Mouse (Mus musculus): ENCODE data around the gene Secisbp2. TPM values are rescaled to one million over a fixed set of nuclear protein-coding genes. Genes with fewer than 3 reads are reported as not detected.

The Secisbp2 gene
- total and polyA plus RNA-seq, 2 experiments from 2014 or later: 18.7 to 20.2 TPM

GRCm38 (mm10) chr13:51615815-51616214 lies 35.7 kb upstream of the Secisbp2 start:
- no peak for DNase-seq
- no peak overlapping the region for H3K27ac ChIP-seq (ENCODE audit: low read depth, low read length)
- TF ChIP-seq CTCF (IDR thresholded peaks at IDR 0.05; ENCODE audit: low read depth): no peak
- H3K4me1 ChIP-seq (ENCODE audit: insufficient read depth): peaks cover 9% of the 10 kb centered on the region; the same call in 1 of the 2 replicates
- no peak overlapping the region for H3K4me2 ChIP-seq (ENCODE audit: low read depth)
- WGBS: 46% methylated on average over 10 of the region's 10 CpGs
- H3K36me3 ChIP-seq (ENCODE audit: insufficient read depth): no peaks in the 10 kb centered on the region
- H3K9ac ChIP-seq: no peak overlapping the region
- H3K9me3 ChIP-seq (ENCODE audit: low read length): no peaks in the 10 kb centered on the region
- no peaks in the 10 kb centered on the region for H3K27me3 ChIP-seq (ENCODE audit: insufficient read depth, low read length)
- H3K4me3 ChIP-seq (ENCODE audit: low read depth, low read length): no peak overlapping the region
- ATAC-seq: no peak

GRCm38 (mm10) chr13:51616417-51617044 lies 35.0 kb upstream of the Secisbp2 start:
- WGBS: 5% methylated on average over 12 of the region's 12 CpGs
- peak; percentile 73 for DNase-seq

GRCm38 (mm10) chr13:51617306-51617705 lies 34.2 kb upstream of the Secisbp2 start:
- 33% methylated on average over 1 of the region's 1 CpGs for WGBS
- no peak for TF ChIP-seq CTCF (IDR thresholded peaks at IDR 0.05; ENCODE audit: low read depth)
- no peaks in the 10 kb centered on the region for H3K9me3 ChIP-seq (ENCODE audit: low read length)
- no peak overlapping the region for H3K4me3 ChIP-seq (ENCODE audit: low read depth, low read length)
- peak; percentile 34 for DNase-seq
- H3K27ac ChIP-seq (ENCODE audit: low read depth, low read length): no peak overlapping the region
- H3K36me3 ChIP-seq (ENCODE audit: insufficient read depth): no peaks in the 10 kb centered on the region
- no peaks in the 10 kb centered on the region for H3K27me3 ChIP-seq (ENCODE audit: insufficient read depth, low read length)
- H3K9ac ChIP-seq: no peak overlapping the region
- ATAC-seq: peak; percentile 13; the same call in 1 of the 2 replicates
- H3K4me1 ChIP-seq (ENCODE audit: insufficient read depth): 0 out of 2 replicates have a peak, but pooled peaks cover 4% of the 10 kb centered on the region
- no peak overlapping the region for H3K4me2 ChIP-seq (ENCODE audit: low read depth)

More at GRCm38 (mm10) chr13:51616417-51617044, 35.0 kb upstream of the Secisbp2 start:
- no peak overlapping the region for H3K4me2 ChIP-seq (ENCODE audit: low read depth)
- H3K4me1 ChIP-seq (ENCODE audit: insufficient read depth): 0 out of 2 replicates have a peak, but pooled peaks cover 4% of the 10 kb centered on the region
- no peaks in the 10 kb centered on the region for H3K27me3 ChIP-seq (ENCODE audit: insufficient read depth, low read length)
- no peaks in the 10 kb centered on the region for H3K9me3 ChIP-seq (ENCODE audit: low read length)
- no peak overlapping the region; the same call in 1 of the 2 replicates for H3K27ac ChIP-seq (ENCODE audit: low read depth, low read length)
- no peak overlapping the region; the same call in 1 of the 2 replicates for H3K4me3 ChIP-seq (ENCODE audit: low read depth, low read length)
- no peaks in the 10 kb centered on the region for H3K36me3 ChIP-seq (ENCODE audit: insufficient read depth)
- H3K9ac ChIP-seq: no peak overlapping the region
- no peak for TF ChIP-seq CTCF (IDR thresholded peaks at IDR 0.05; ENCODE audit: low read depth)
- ATAC-seq: peak; percentile 72

- Histone ChIP-seq H3K36me3 (ENCODE audit: insufficient read depth) (no peaks in the 10 kb centered on the region), H3K27me3 (ENCODE audit: insufficient read depth, low read length) (no peaks in the 10 kb centered on the region), H3K9ac (no peak overlapping the region), H3K4me2 (ENCODE audit: low read depth) (no peak overlapping the region), H3K27ac (ENCODE audit: low read depth, low read length) (no peak overlapping the region), H3K9me3 (ENCODE audit: low read length) (no peaks in the 10 kb centered on the region), H3K4me3 (ENCODE audit: low read depth, low read length) (no peak overlapping the region), H3K4me1 (ENCODE audit: insufficient read depth) (0 out of 2 replicates have a peak, but pooled peaks cover 4% of the 10 kb centered on the region)
- DNase-seq: peak; percentile 91
- peak; percentile 89 for TF ChIP-seq CTCF (IDR thresholded peaks at IDR 0.05; ENCODE audit: low read depth)
- ATAC-seq: peak; percentile 70
- WGBS: 15% methylated on average over 6 of the region's 6 CpGs
Observed at GRCm38 (mm10) chr13:51617861-51618260, 33.6 kb upstream of the Secisbp2 start.

GRCm38 (mm10) chr13:51618602-51619001 lies 32.9 kb upstream of the Secisbp2 start:
- 0 out of 2 replicates have a peak, but pooled peaks cover 4% of the 10 kb centered on the region for H3K4me1 ChIP-seq (ENCODE audit: insufficient read depth)
- no peaks in the 10 kb centered on the region for H3K9me3 ChIP-seq (ENCODE audit: low read length)
- no peak overlapping the region for H3K4me3 ChIP-seq (ENCODE audit: low read depth, low read length)
- DNase-seq (no peak), ATAC-seq (no peak)
- H3K4me2 ChIP-seq (ENCODE audit: low read depth): no peak overlapping the region
- no peaks in the 10 kb centered on the region for H3K36me3 ChIP-seq (ENCODE audit: insufficient read depth)
- 24% methylated on average over 7 of the region's 9 CpGs for WGBS
- H3K27me3 ChIP-seq (ENCODE audit: insufficient read depth, low read length): no peaks in the 10 kb centered on the region
- no peak for TF ChIP-seq CTCF (IDR thresholded peaks at IDR 0.05; ENCODE audit: low read depth)
- H3K9ac ChIP-seq: no peak overlapping the region
- H3K27ac ChIP-seq (ENCODE audit: low read depth, low read length): no peak overlapping the region

GRCm38 (mm10) chr13:51622626-51623025 lies 28.9 kb upstream of the Secisbp2 start:
- ATAC-seq (no peak), DNase-seq (no peak)
- Histone ChIP-seq H3K4me1 (ENCODE audit: insufficient read depth) (no peaks in the 10 kb centered on the region), H3K27ac (ENCODE audit: low read depth, low read length) (no peak overlapping the region), H3K9ac (no peak overlapping the region), H3K9me3 (ENCODE audit: low read length) (no peaks in the 10 kb centered on the region), H3K4me3 (ENCODE audit: low read depth, low read length) (no peak overlapping the region), H3K4me2 (ENCODE audit: low read depth) (no peak overlapping the region), H3K36me3 (ENCODE audit: insufficient read depth) (no peaks in the 10 kb centered on the region), H3K27me3 (ENCODE audit: insufficient read depth, low read length) (no peaks in the 10 kb centered on the region)
- no peak for TF ChIP-seq CTCF (IDR thresholded peaks at IDR 0.05; ENCODE audit: low read depth)
- 87% methylated on average over 5 of the region's 5 CpGs for WGBS

GRCm38 (mm10) chr13:51623678-51624077 lies 27.8 kb upstream of the Secisbp2 start:
- 0 out of 2 replicates have a peak, but pooled peaks have one; percentile 32 for ATAC-seq
- no peak for TF ChIP-seq CTCF (IDR thresholded peaks at IDR 0.05; ENCODE audit: low read depth)

More at GRCm38 (mm10) chr13:51623678-51624077, 27.8 kb upstream of the Secisbp2 start:
- no peaks in the 10 kb centered on the region for H3K36me3 ChIP-seq (ENCODE audit: insufficient read depth)
- no peaks in the 10 kb centered on the region for H3K27me3 ChIP-seq (ENCODE audit: insufficient read depth, low read length)
- H3K9me3 ChIP-seq (ENCODE audit: low read length): no peaks in the 10 kb centered on the region
- H3K27ac ChIP-seq (ENCODE audit: low read depth, low read length): no peak overlapping the region
- H3K4me2 ChIP-seq (ENCODE audit: low read depth): no peak overlapping the region
- H3K9ac ChIP-seq: no peak overlapping the region
- no peak overlapping the region for H3K4me3 ChIP-seq (ENCODE audit: low read depth, low read length)
- DNase-seq: no peak
- WGBS: 83% methylated on average over 2 of the region's 2 CpGs
- H3K4me1 ChIP-seq (ENCODE audit: insufficient read depth): no peaks in the 10 kb centered on the region
